Mouse (Mus musculus) kidney, postnatal 4 days (tissue): ENCODE results near the gene Emc8.
A peak's percentile ranks its signal among the peaks of the same experiment; 100 is the strongest.

Source experiments
- DNase-seq, 2 experiments: peaks; one replicate each; pipeline ENCODE4 v3.0.0; 2021; ENCODE audit warnings: mixed read lengths in 2 of 2

The Emc8 gene

GRCm38 (mm10) chr8:120634329-120634839 lies 34.0 kb downstream of the Emc8 start:
- DNase-seq: peak; percentile 67 to 78

GRCm38 (mm10) chr8:120633665-120634271 lies 34.6 kb downstream of the Emc8 start:
- DNase-seq: peak; percentile 22 to 44

- no peak for DNase-seq
Observed at GRCm38 (mm10) chr8:120632969-120633664, 35.3 kb downstream of the Emc8 start.

- no peak for DNase-seq
Observed at GRCm38 (mm10) chr8:120631441-120632375, 36.7 kb downstream of the Emc8 start.

- no peak for DNase-seq
Observed at GRCm38 (mm10) chr8:120630848-120631247, 37.5 kb downstream of the Emc8 start.

GRCm38 (mm10) chr8:120630031-120630430 lies 38.3 kb downstream of the Emc8 start:
- DNase-seq: no peak

GRCm38 (mm10) chr8:120627298-120627697 lies 41.1 kb downstream of the Emc8 start:
- DNase-seq: no peak

GRCm38 (mm10) chr8:120626461-120626860 lies 41.9 kb downstream of the Emc8 start:
- DNase-seq: no peak

GRCm38 (mm10) chr8:120623608-120624007 lies 44.8 kb downstream of the Emc8 start:
- no peak for DNase-seq

- DNase-seq: no peak
Observed at GRCm38 (mm10) chr8:120622161-120622560, 46.2 kb downstream of the Emc8 start.

GRCm38 (mm10) chr8:120620441-120620840 lies 47.9 kb downstream of the Emc8 start:
- DNase-seq: no peak

- no peak for DNase-seq
Observed at GRCm38 (mm10) chr8:120619235-120620180, 48.9 kb downstream of the Emc8 start.

GRCm38 (mm10) chr8:120618110-120618509 lies 50.3 kb downstream of the Emc8 start:
- DNase-seq: peak; percentile 82 to 83

- no peak for DNase-seq
Observed at GRCm38 (mm10) chr8:120616663-120617626, 51.4 kb downstream of the Emc8 start.

- no peak for DNase-seq
Observed at GRCm38 (mm10) chr8:120614491-120614890, 53.9 kb downstream of the Emc8 start.

GRCm38 (mm10) chr8:120610824-120611223 lies 57.5 kb downstream of the Emc8 start:
- DNase-seq: no peak

GRCm38 (mm10) chr8:120607885-120608284 lies 60.5 kb downstream of the Emc8 start:
- peak; percentile 90 to 91 for DNase-seq

- DNase-seq: no peak
Observed at GRCm38 (mm10) chr8:120607460-120607859, 60.9 kb downstream of the Emc8 start.
